Mouse (Mus musculus): ENCODE results near the gene Rasip1.

The Rasip1 gene

GRCm38 (mm10) chr7:45685811-45686210 lies 58.5 kb downstream of the Rasip1 start:
- no peak for DNase-seq (ENCODE audit: low spot score in 2 of 2)

GRCm38 (mm10) chr7:45686841-45687240 lies 59.6 kb downstream of the Rasip1 start:
- no peak for DNase-seq (ENCODE audit: low spot score in 2 of 2)
